Mouse (Mus musculus): Measurements from ENCODE around the gene Panx2. TPM values are rescaled to one million over a fixed set of nuclear protein-coding genes. Genes with fewer than 3 reads are reported as not detected.

The Panx2 gene
- total and polyA plus RNA-seq, 3 experiments: not detected

Other genes with a start within 250 kb of the Panx2 start
- gene Alg12, start 240.4 kb upstream of the Panx2 start, total RNA-seq (2012; rRNA removed): 10.3 and 10.7 TPM in 2 replicates
- 7.5 and 8.1 TPM in 2 replicates for gene Alg12, start 240.4 kb upstream of the Panx2 start, total RNA-seq (2014; rRNA removed)
- gene Alg12, start 240.4 kb upstream of the Panx2 start, polyA plus RNA-seq (2012; ENCODE audit: insufficient read length, low read depth): 7.1 and 8.5 TPM in 2 replicates
- 85.0 and 150 TPM in 2 replicates for gene Creld2, start 240.1 kb upstream of the Panx2 start, total RNA-seq (2012; rRNA removed)
- gene Creld2, start 240.1 kb upstream of the Panx2 start, total RNA-seq (2014; rRNA removed): 63.6 and 67.6 TPM in 2 replicates
- 93.8 and 107 TPM in 2 replicates for gene Creld2, start 240.1 kb upstream of the Panx2 start, polyA plus RNA-seq (2012; ENCODE audit: insufficient read length, low read depth)
- gene Pim3, start 197.5 kb upstream of the Panx2 start, total RNA-seq (2012; rRNA removed): 19.0 and 20.4 TPM in 2 replicates
- 19.9 and 26.0 TPM in 2 replicates for gene Pim3, start 197.5 kb upstream of the Panx2 start, total RNA-seq (2014; rRNA removed)
- 11.4 and 14.1 TPM in 2 replicates for gene Pim3, start 197.5 kb upstream of the Panx2 start, polyA plus RNA-seq (2012; ENCODE audit: insufficient read length, low read depth)
- gene Ttll8, start 105.3 kb upstream of the Panx2 start, total RNA-seq (2012; rRNA removed): not detected in 2 replicates
- not detected in 2 replicates for gene Ttll8, start 105.3 kb upstream of the Panx2 start, total RNA-seq (2014; rRNA removed)
- not detected in 2 replicates for gene Ttll8, start 105.3 kb upstream of the Panx2 start, polyA plus RNA-seq (2012; ENCODE audit: insufficient read length, low read depth)
- gene Mlc1, start 80.7 kb upstream of the Panx2 start, total RNA-seq (2012; rRNA removed): not detected in 2 replicates
- not detected in 2 replicates for gene Mlc1, start 80.7 kb upstream of the Panx2 start, total RNA-seq (2014; rRNA removed)
- not detected in 2 replicates for gene Mlc1, start 80.7 kb upstream of the Panx2 start, polyA plus RNA-seq (2012; ENCODE audit: insufficient read length, low read depth)
- gene Mov10l1, start 76.8 kb upstream of the Panx2 start, total RNA-seq (2012; rRNA removed): not detected in 2 replicates
- not detected in 2 replicates for gene Mov10l1, start 76.8 kb upstream of the Panx2 start, total RNA-seq (2014; rRNA removed)
- not detected in 2 replicates for gene Mov10l1, start 76.8 kb upstream of the Panx2 start, polyA plus RNA-seq (2012; ENCODE audit: insufficient read length, low read depth)
- 70.6 and 74.7 TPM in 2 replicates for gene Trabd, start 15.4 kb downstream of the Panx2 start, total RNA-seq (2012; rRNA removed)
- gene Trabd, start 15.4 kb downstream of the Panx2 start, total RNA-seq (2014; rRNA removed): 38.0 and 39.2 TPM in 2 replicates
- gene Trabd, start 15.4 kb downstream of the Panx2 start, polyA plus RNA-seq (2012; ENCODE audit: insufficient read length, low read depth): 49.5 and 53.5 TPM in 2 replicates
- 6.5 and 11.7 TPM in 2 replicates for gene Selenoo, start 29.4 kb downstream of the Panx2 start, total RNA-seq (2012; rRNA removed)
- gene Selenoo, start 29.4 kb downstream of the Panx2 start, total RNA-seq (2014; rRNA removed): 8.0 and 8.7 TPM in 2 replicates
- 2.3 and 3.7 TPM in 2 replicates for gene Selenoo, start 29.4 kb downstream of the Panx2 start, polyA plus RNA-seq (2012; ENCODE audit: insufficient read length, low read depth)
- 16.7 and 17.0 TPM in 2 replicates for gene Tubgcp6, start 63.4 kb downstream of the Panx2 start, total RNA-seq (2012; rRNA removed)
- gene Tubgcp6, start 63.4 kb downstream of the Panx2 start, total RNA-seq (2014; rRNA removed): 11.3 and 13.3 TPM in 2 replicates
- 10.6 and 12.7 TPM in 2 replicates for gene Tubgcp6, start 63.4 kb downstream of the Panx2 start, polyA plus RNA-seq (2012; ENCODE audit: insufficient read length, low read depth)
- 14.1 and 17.7 TPM in 2 replicates for gene Hdac10, start 69.0 kb downstream of the Panx2 start, total RNA-seq (2012; rRNA removed)
- gene Hdac10, start 69.0 kb downstream of the Panx2 start, total RNA-seq (2014; rRNA removed): 9.5 TPM in 2 replicates
- gene Hdac10, start 69.0 kb downstream of the Panx2 start, polyA plus RNA-seq (2012; ENCODE audit: insufficient read length, low read depth): 8.2 and 8.5 TPM in 2 replicates
- gene Mapk12, start 81.0 kb downstream of the Panx2 start, total RNA-seq (2012; rRNA removed): 0.17 and 0.21 TPM in 2 replicates
- gene Mapk12, start 81.0 kb downstream of the Panx2 start, total RNA-seq (2014; rRNA removed): not detected in 2 replicates
- gene Mapk12, start 81.0 kb downstream of the Panx2 start, polyA plus RNA-seq (2012; ENCODE audit: insufficient read length, low read depth): 0.14 TPM in 1 of 2 replicates, not detected in the other
- gene Mapk11, start 89.9 kb downstream of the Panx2 start, total RNA-seq (2012; rRNA removed): 7.4 and 11.4 TPM in 2 replicates
- 3.5 and 3.9 TPM in 2 replicates for gene Mapk11, start 89.9 kb downstream of the Panx2 start, total RNA-seq (2014; rRNA removed)
- gene Mapk11, start 89.9 kb downstream of the Panx2 start, polyA plus RNA-seq (2012; ENCODE audit: insufficient read length, low read depth): 5.2 and 5.3 TPM in 2 replicates
- 40.1 and 51.5 TPM in 2 replicates for gene Plxnb2, start 121.1 kb downstream of the Panx2 start, total RNA-seq (2012; rRNA removed)
- gene Plxnb2, start 121.1 kb downstream of the Panx2 start, total RNA-seq (2014; rRNA removed): 2.7 and 2.9 TPM in 2 replicates
- 4.3 and 4.5 TPM in 2 replicates for gene Plxnb2, start 121.1 kb downstream of the Panx2 start, polyA plus RNA-seq (2012; ENCODE audit: insufficient read length, low read depth)
- 6.6 and 9.0 TPM in 2 replicates for gene Dennd6b, start 136.8 kb downstream of the Panx2 start, total RNA-seq (2012; rRNA removed)
- 4.1 and 4.5 TPM in 2 replicates for gene Dennd6b, start 136.8 kb downstream of the Panx2 start, total RNA-seq (2014; rRNA removed)
- gene Dennd6b, start 136.8 kb downstream of the Panx2 start, polyA plus RNA-seq (2012; ENCODE audit: insufficient read length, low read depth): 8.8 and 9.1 TPM in 2 replicates
- gene Ppp6r2, start 151.8 kb downstream of the Panx2 start, total RNA-seq (2012; rRNA removed): 10.0 and 14.7 TPM in 2 replicates
- gene Ppp6r2, start 151.8 kb downstream of the Panx2 start, total RNA-seq (2014; rRNA removed): 5.8 and 8.7 TPM in 2 replicates
- gene Ppp6r2, start 151.8 kb downstream of the Panx2 start, polyA plus RNA-seq (2012; ENCODE audit: insufficient read length, low read depth): 6.8 and 10.3 TPM in 2 replicates